Mouse (Mus musculus) MEL (cell line): ENCODE results near the gene Pea15a. TPM values are rescaled to one million over a fixed set of nuclear protein-coding genes. Genes with fewer than 3 reads are reported as not detected.

Experiments
- DNase-seq: peaks from one replicate; pipeline ENCODE4 v3.0.0; 2011; ENCODE audit warnings: low read depth, low spot score
- H3K27ac ChIP-seq: 2 replicates; pipeline ENCODE4 v1.5.1; 2012; ENCODE audit warnings: low read depth, mild to moderate bottlenecking, control low read depth, low read length, moderate library complexity; ENCODE audit not compliant: control insufficient read depth
- H3K27me3 ChIP-seq, 2 experiments: fragments of 150-350 bp in 1 of 2; sonication (generic) in 1 of 2; 2 replicates each; pipeline ENCODE4 v1.6.1; 2012; ENCODE audit warnings: low read length in 2 of 2, mild to moderate bottlenecking in 2 of 2, improper control_type of control experiment in 1 of 2, moderate library complexity in 1 of 2; ENCODE audit not compliant: insufficient read depth in 2 of 2, control insufficient read depth in 1 of 2
- H3K36me3 ChIP-seq, 2 experiments: 2 replicates each; pipeline ENCODE4 v1.6.1; 2012 to 2014; ENCODE audit warnings: low read length in 2 of 2, improper control_type of control experiment in 1 of 2, inconsistent platforms in 1 of 2, mild to moderate bottlenecking in 1 of 2; ENCODE audit not compliant: insufficient read depth in 2 of 2, control insufficient read depth in 1 of 2
- H3K4me1 ChIP-seq, 2 experiments: fragments of 150-350 bp in 1 of 2; sonication (generic) in 1 of 2; 2 replicates each; pipeline ENCODE4 v1.6.1; 2012; ENCODE audit warnings: low read length in 2 of 2, improper control_type of control experiment in 1 of 2, mild to moderate bottlenecking in 1 of 2; ENCODE audit not compliant: insufficient read depth in 2 of 2, control insufficient read depth in 1 of 2
- H3K4me3 ChIP-seq, 2 experiments: fragments of 150-350 bp in 1 of 2; sonication (generic) in 1 of 2; 2 replicates each; pipeline ENCODE4 v1.5.1; 2012; ENCODE audit warnings: low read depth in 2 of 2, low read length in 2 of 2, mild to moderate bottlenecking in 2 of 2, moderate library complexity in 2 of 2, control low read depth in 1 of 2, improper control_type of control experiment in 1 of 2; ENCODE audit not compliant: control insufficient read depth in 1 of 2, insufficient read depth in 1 of 2
- H3K79me2 ChIP-seq: 2 replicates; pipeline ENCODE4 v1.6.1; 2012; ENCODE audit warnings: mild to moderate bottlenecking, low read length, moderate library complexity; ENCODE audit not compliant: control insufficient read depth, poor library complexity, insufficient read depth
- H3K9ac ChIP-seq: 2 replicates; pipeline ENCODE4 v1.6.1; 2012; ENCODE audit warnings: low read depth, mild to moderate bottlenecking, control low read depth, low read length, moderate library complexity; ENCODE audit not compliant: control insufficient read depth, poor library complexity, severe bottlenecking
- H3K9me3 ChIP-seq: fragments of 150-350 bp; sonication (generic); replicated peaks from 2 replicates; pipeline ENCODE4 v1.6.1; 2012; ENCODE audit warnings: mild to moderate bottlenecking, low read length, improper control_type of control experiment, moderate library complexity; ENCODE audit not compliant: insufficient read depth
- CHD1 ChIP-seq: IDR thresholded peaks from 2 replicates; pipeline ENCODE4 v1.6.1; 2012; ENCODE audit warnings: low read depth, mild to moderate bottlenecking, inconsistent platforms, low read length, improper control_type of control experiment
- ELF1 ChIP-seq: IDR thresholded peaks from 2 replicates; pipeline ENCODE4 v1.6.1; 2014; ENCODE audit warnings: low read depth, mild to moderate bottlenecking, inconsistent platforms, low read length, improper control_type of control experiment, moderate library complexity
- EP300 ChIP-seq, 2 experiments: IDR thresholded peaks; 2 replicates each; pipeline ENCODE4 v1.6.1; 2011; ENCODE audit warnings: improper control_type of control experiment in 2 of 2, low read length in 2 of 2, low read depth in 1 of 2, mild to moderate bottlenecking in 1 of 2
- ETS1 ChIP-seq: IDR thresholded peaks from 2 replicates; pipeline ENCODE4 v1.6.1; 2012; ENCODE audit warnings: low read depth, mild to moderate bottlenecking, inconsistent platforms, low read length, improper control_type of control experiment, moderate library complexity
- GATA1 ChIP-seq: IDR thresholded peaks from 2 replicates; pipeline ENCODE4 v1.6.1; 2011; ENCODE audit warnings: low read depth, low read length, improper control_type of control experiment
- HCFC1 ChIP-seq: IDR thresholded peaks from 2 replicates; pipeline ENCODE4 v1.6.1; 2012; ENCODE audit warnings: low read depth, mild to moderate bottlenecking, inconsistent platforms, low read length, improper control_type of control experiment, moderate library complexity
- KAT2A ChIP-seq: conservative IDR thresholded peaks from 2 replicates; pipeline ENCODE4 v1.6.1; 2012; ENCODE audit warnings: low read depth, low read length, improper control_type of control experiment, inconsistent platforms
- MAX ChIP-seq: IDR thresholded peaks from 2 replicates; pipeline ENCODE4 v1.6.1; 2011; ENCODE audit warnings: low read length, improper control_type of control experiment
- MYB ChIP-seq: IDR thresholded peaks from 2 replicates; pipeline ENCODE4 v1.6.1; 2011; ENCODE audit warnings: mild to moderate bottlenecking, low read depth, low read length, improper control_type of control experiment
- MYC ChIP-seq: IDR thresholded peaks from 2 replicates; pipeline ENCODE4 v1.6.1; 2011; ENCODE audit warnings: low read depth, mild to moderate bottlenecking, low read length, improper control_type of control experiment, moderate library complexity
- POLR2A ChIP-seq, 2 experiments: IDR thresholded peaks; 2 replicates each; pipeline ENCODE4 v1.6.1; 2011 to 2012; ENCODE audit warnings: low read length in 2 of 2, mild to moderate bottlenecking in 2 of 2, control low read depth in 1 of 2, improper control_type of control experiment in 1 of 2, low read depth in 1 of 2, moderate library complexity in 1 of 2; ENCODE audit not compliant: control insufficient read depth in 1 of 2, insufficient read depth in 1 of 2, poor library complexity in 1 of 2
- POLR2AphosphoS5 ChIP-seq: IDR thresholded peaks from 2 replicates; pipeline ENCODE4 v1.6.1; 2012; ENCODE audit warnings: low read depth, borderline replicate concordance, mild to moderate bottlenecking, inconsistent platforms, low read length, moderate library complexity, mixed read lengths
- RAD21 ChIP-seq: IDR thresholded peaks from 2 replicates; pipeline ENCODE4 v1.6.1; 2011; ENCODE audit warnings: mild to moderate bottlenecking, low read depth, low read length, improper control_type of control experiment
- RCOR1 ChIP-seq: IDR thresholded peaks from 2 replicates; pipeline ENCODE4 v1.6.1; 2012; ENCODE audit warnings: low read depth, mild to moderate bottlenecking, inconsistent platforms, low read length, improper control_type of control experiment
- SIN3A ChIP-seq: IDR thresholded peaks from 2 replicates; pipeline ENCODE4 v1.6.1; 2012; ENCODE audit warnings: low read length, improper control_type of control experiment, inconsistent platforms
- TAL1 ChIP-seq: IDR thresholded peaks from 2 replicates; pipeline ENCODE4 v1.6.1; 2012; ENCODE audit warnings: mild to moderate bottlenecking, inconsistent platforms, low read length, moderate library complexity, mixed read lengths
- TBP ChIP-seq: IDR thresholded peaks from 2 replicates; pipeline ENCODE4 v1.8.0; 2011; ENCODE audit warnings: low read depth, low read length, improper control_type of control experiment
- TCF12 ChIP-seq: IDR thresholded peaks from 2 replicates; pipeline ENCODE4 v1.6.1; 2014; ENCODE audit warnings: low read depth, mild to moderate bottlenecking, inconsistent platforms, low read length, improper control_type of control experiment, moderate library complexity
- UBTF ChIP-seq: IDR thresholded peaks from 2 replicates; pipeline ENCODE4 v1.6.1; 2012; ENCODE audit warnings: low read depth, mild to moderate bottlenecking, inconsistent platforms, low read length, improper control_type of control experiment, moderate library complexity, borderline replicate concordance; ENCODE audit not compliant: insufficient read depth
- USF2 ChIP-seq, 2 experiments: IDR thresholded peaks; 2 replicates each; pipeline ENCODE4 v1.6.1; 2011 to 2012; ENCODE audit warnings: improper control_type of control experiment in 2 of 2, low read length in 2 of 2, borderline replicate concordance in 1 of 2, inconsistent platforms in 1 of 2, low read depth in 1 of 2, mild to moderate bottlenecking in 1 of 2; ENCODE audit not compliant: insufficient read depth in 1 of 2
- ZC3H11A ChIP-seq: IDR thresholded peaks from 2 replicates; pipeline ENCODE4 v1.6.1; 2012; ENCODE audit warnings: low read depth, mild to moderate bottlenecking, inconsistent platforms, low read length, improper control_type of control experiment
- ZKSCAN1 ChIP-seq: IDR thresholded peaks from 2 replicates; pipeline ENCODE4 v1.6.1; 2012; ENCODE audit warnings: low read depth, mild to moderate bottlenecking, inconsistent platforms, low read length, improper control_type of control experiment, moderate library complexity
- ZNF384 ChIP-seq: IDR thresholded peaks from 2 replicates; pipeline ENCODE4 v1.6.1; 2012; ENCODE audit warnings: low read depth, mild to moderate bottlenecking, inconsistent platforms, low read length, improper control_type of control experiment
- polyA plus RNA-seq, 2 experiments: library from polyadenylated mRNA; stranded (reverse) in 1 of 2; unstranded in 1 of 2; fragments of >175 nt in 1 of 2; fragments of >200 nt in 1 of 2; gene quantifications; 2 replicates each; pipeline versions ENCODE4 v1.2.1 to v1.2.4; 2012; ENCODE audit warnings: low replicate concordance in 2 of 2, low read depth in 1 of 2; ENCODE audit not compliant: insufficient read length in 2 of 2, insufficient read depth in 1 of 2, missing spikeins in 1 of 2
- total RNA-seq: library from RNA; depleted of rRNA; stranded (reverse); fragments of 300-350 nt; gene quantifications from 2 replicates; pipeline ENCODE4 v1.2.3, GENCODE M21; 2012

Pea15a gene
- total and polyA plus RNA-seq, 3 experiments = 2.4 to 7.5 TPM; not detected in 1

- Histone ChIP-seq H3K9me3 (no peaks in the 10 kb centered on the region), H3K9ac (no peak overlapping the region), H3K27ac (no peak overlapping the region), H3K4me1 (peaks cover 3 to 10% of the 10 kb centered on the region in 2 experiments; a peak in 1 of 4 replicates), H3K27me3 (peaks cover 8 to 15% of the 10 kb centered on the region in 2 experiments; a peak in 3 of 4 replicates), H3K4me3 (no peak overlapping the region), H3K36me3 (peaks cover 0 to 5% of the 10 kb centered on the region in 2 experiments; a peak in 1 of 4 replicates), H3K79me2 (no peaks in the 10 kb centered on the region)
- DNase-seq = peak; percentile 70
- TF ChIP-seq SIN3A (no peak), USF2 (IDR thresholded peaks at IDR 0.05; ENCODE audit: borderline replicate concordance in 1 of 2, insufficient read depth in 1 of 2, low read depth in 1 of 2, low read length in 2 of 2) (no peak), HCFC1 (0 out of 2 replicates have a peak, but pooled peaks have one; percentile 23), ELF1 (peak; percentile 27; the same call in 1 of the 2 replicates), EP300 (IDR thresholded peaks at IDR 0.05; ENCODE audit: low read depth in 1 of 2, low read length in 2 of 2) (peak; percentile 29 to 66), ZNF384 (peak; percentile 95), RCOR1 (peak; percentile 55; the same call in 1 of the 2 replicates)
Measured at GRCm38 (mm10) chr1:172240945-172241708, 34.5 kb upstream of the Pea15a start.

DNA sequence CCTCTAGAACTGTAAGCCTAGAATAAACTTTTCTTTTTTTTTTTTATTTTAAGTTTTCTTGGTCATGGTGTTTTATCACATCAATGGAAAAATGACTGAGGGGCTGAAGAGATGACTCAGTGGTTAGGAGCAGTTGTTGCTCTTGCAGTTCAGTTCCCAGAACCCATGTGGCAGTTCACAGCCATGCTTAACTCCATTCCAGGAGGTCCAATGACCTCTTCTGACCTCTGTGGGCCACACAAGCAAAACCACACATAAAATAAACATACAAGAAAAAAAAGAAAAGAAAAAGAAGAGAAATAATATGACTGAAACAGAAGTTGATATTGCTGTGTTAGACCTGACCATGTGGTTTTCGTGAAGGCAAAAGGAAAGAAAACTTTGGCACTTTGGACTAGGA is 22.6 kb upstream of the Pea15a start:
- TF ChIP-seq ELF1 (no peak), UBTF (no peak), TBP (no peak), POLR2A (IDR thresholded peaks at IDR 0.05; ENCODE audit: control insufficient read depth in 1 of 2, insufficient read depth in 1 of 2, low read depth in 1 of 2, low read length in 2 of 2, poor library complexity in 1 of 2) (no peak), TAL1 (no peak), SIN3A (no peak), HCFC1 (no peak), MYC (no peak)
- TF ChIP-seq, all 39 proteins: peak for 0

GRCm38 (mm10) chr1:172228209-172228608 is 21.6 kb upstream of the Pea15a start:
- H3K9me3 ChIP-seq = no peaks in the 10 kb centered on the region
- H3K79me2 ChIP-seq = no peaks in the 10 kb centered on the region
- no peak overlapping the region for H3K4me3 ChIP-seq
- no peak for DNase-seq
- no peaks in the 10 kb centered on the region for H3K4me1 ChIP-seq
- H3K36me3 ChIP-seq = no peaks in the 10 kb centered on the region
- peaks cover 6 to 11% of the 10 kb centered on the region in 2 experiments; a peak in 3 of 4 replicates for H3K27me3 ChIP-seq
- H3K27ac ChIP-seq = no peak overlapping the region
- H3K9ac ChIP-seq = no peak overlapping the region
- no peak for TF ChIP-seq HCFC1
- TF ChIP-seq TCF12 = no peak
- no peak for TF ChIP-seq SIN3A
- no peak for TF ChIP-seq CHD1
- TF ChIP-seq MYB = no peak
- TF ChIP-seq GATA1 = no peak
- TF ChIP-seq EP300 (IDR thresholded peaks at IDR 0.05; ENCODE audit: low read depth in 1 of 2, low read length in 2 of 2) = no peak
- no peak for TF ChIP-seq ZKSCAN1
- no peak for TF ChIP-seq MYC
- TF ChIP-seq ZC3H11A = no peak
- TF ChIP-seq TAL1 = no peak
- TF ChIP-seq ETS1 = no peak
- no peak for TF ChIP-seq KAT2A
- no peak for TF ChIP-seq RAD21
- no peak for TF ChIP-seq UBTF
- TF ChIP-seq MAX = no peak
- TF ChIP-seq POLR2AphosphoS5 = no peak

More for the DNA sequence above, 22.6 kb upstream of the Pea15a start:
- no peaks in the 10 kb centered on the region for H3K4me1 ChIP-seq
- no peaks in the 10 kb centered on the region for H3K79me2 ChIP-seq
- H3K4me3 ChIP-seq = no peak overlapping the region
- H3K27me3 ChIP-seq = peaks cover 6 to 11% of the 10 kb centered on the region in 2 experiments; a peak in 3 of 4 replicates
- H3K36me3 ChIP-seq = no peaks in the 10 kb centered on the region
- H3K9ac ChIP-seq = no peak overlapping the region
- DNase-seq = no peak
- no peaks in the 10 kb centered on the region for H3K9me3 ChIP-seq
- no peak overlapping the region for H3K27ac ChIP-seq
